Mouse (Mus musculus) intestine, embryonic 16.5 days (tissue): ENCODE measurements around the gene Aox3. TPM values are rescaled to one million over a fixed set of nuclear protein-coding genes. Genes with fewer than 3 reads are reported as not detected.

ENCODE experiments used
- ATAC-seq: fragments of 200-750 bp; cut with Nextera tagmentation; 2 replicates; pipeline ENCODE4 v1.8.0; 2017; ENCODE audit warnings: moderate TSS enrichment, moderate library complexity
- H3K27ac ChIP-seq: fragments of 300-500 bp; sonication (generic); 2 replicates; pipeline ENCODE4 v1.5.1; 2014; ENCODE audit warnings: mild to moderate bottlenecking, low read length
- H3K27me3 ChIP-seq: fragments of 300-500 bp; sonication (generic); replicated peaks from 2 replicates; pipeline ENCODE4 v1.6.1; 2014; ENCODE audit warnings: low read length, control low read depth, mixed read lengths; ENCODE audit not compliant: control insufficient read depth, insufficient read depth
- H3K36me3 ChIP-seq: fragments of 300-500 bp; sonication (generic); 2 replicates; pipeline ENCODE4 v1.6.1; 2014; ENCODE audit warnings: low read length, control low read depth; ENCODE audit not compliant: control insufficient read depth, insufficient read depth
- H3K4me1 ChIP-seq: fragments of 300-500 bp; sonication (generic); 2 replicates; pipeline ENCODE4 v1.6.1; 2014; ENCODE audit warnings: low read length, control low read depth, mixed read lengths; ENCODE audit not compliant: control insufficient read depth, insufficient read depth
- H3K4me2 ChIP-seq: fragments of 300-500 bp; sonication (generic); 2 replicates; pipeline ENCODE4 v1.6.1; 2014; ENCODE audit warnings: low read depth, low read length, control low read depth
- H3K4me3 ChIP-seq: fragments of 300-500 bp; sonication (generic); 2 replicates; pipeline ENCODE4 v1.5.1; 2014; ENCODE audit warnings: mild to moderate bottlenecking, low read length
- H3K9ac ChIP-seq: fragments of 300-500 bp; sonication (generic); 2 replicates; pipeline ENCODE4 v1.6.1; 2014; ENCODE audit warnings: low read depth, low read length
- H3K9me3 ChIP-seq: fragments of 300-500 bp; sonication (generic); 2 replicates; pipeline ENCODE4 v1.6.1; 2016; ENCODE audit warnings: low read length, control low read depth; ENCODE audit not compliant: control insufficient read depth
- WGBS: fragments of 180-500 bp; shearing (Covaris S2); extraction: QIAGEN DNeasy Blood & Tissue Kit; methylation state at CpG from one replicate; pipeline ENCODE4 v1.1.7; 2014; 5-methylcytosine and 5-hydroxymethylcytosine counted together
- polyA plus RNA-seq: library from polyadenylated mRNA; unstranded; fragments of >200 nt; fragmentation: Nextera tagmentation; extraction: Ambion mirVana; gene quantifications from 2 replicates; pipeline ENCODE4 v1.2.1, GENCODE M21; 2015

Aox3 gene
- polyA plus RNA-seq, 1 experiment from 2014 or later, result 0.68 TPM

DNA sequence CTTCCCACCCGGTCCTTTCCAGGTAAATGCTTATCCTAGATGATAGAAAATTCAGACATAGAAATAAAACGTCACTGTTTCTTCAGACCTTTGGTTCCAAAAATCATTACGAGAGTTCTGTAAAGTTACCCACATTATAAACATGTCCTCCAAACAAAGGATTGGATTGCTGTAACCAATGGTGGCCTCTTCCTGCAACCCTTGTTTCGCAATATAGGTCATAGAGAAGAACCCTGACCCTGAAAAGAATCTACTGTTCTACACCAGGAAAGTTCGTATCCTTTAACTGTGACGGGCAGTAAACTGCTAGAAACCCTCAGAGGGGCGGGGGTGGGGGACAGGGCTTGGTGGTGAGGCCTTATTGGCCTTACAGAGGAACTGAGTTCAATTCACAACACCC is 99.9 kb downstream of the Aox3 start:
- Histone ChIP-seq H3K9ac (no peak overlapping the region), H3K4me1 (no peaks in the 10 kb centered on the region), H3K4me2 (no peak overlapping the region), H3K27me3 (no peaks in the 10 kb centered on the region), H3K27ac (no peak overlapping the region), H3K4me3 (no peak overlapping the region), H3K9me3 (no peaks in the 10 kb centered on the region), H3K36me3 (no peaks in the 10 kb centered on the region)
- 80% methylated on average over 7 of the region's 7 CpGs for WGBS
- ATAC-seq, result no peak

DNA sequence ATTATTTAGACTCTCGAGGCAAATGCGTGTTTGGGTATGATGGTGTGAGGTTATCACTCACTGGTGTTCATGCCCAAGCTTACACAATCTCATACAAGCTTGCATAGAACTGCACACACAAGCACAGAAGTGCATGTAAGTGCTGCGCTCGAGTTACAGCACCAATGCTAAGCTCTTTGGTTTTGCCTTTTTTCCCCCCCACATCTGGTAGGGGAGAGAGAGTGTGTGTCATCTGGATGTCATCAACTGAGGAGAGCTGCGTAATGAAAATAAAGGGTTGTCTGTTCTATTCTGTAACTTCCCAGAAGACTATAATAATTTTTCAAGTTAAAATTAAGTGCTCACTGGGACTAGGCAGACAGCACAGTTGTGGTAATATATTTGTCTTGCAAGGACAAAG is 100.9 kb downstream of the Aox3 start:
- 75% methylated on average over 5 of the region's 5 CpGs for WGBS
- Histone ChIP-seq H3K9ac (no peak overlapping the region), H3K27ac (no peak overlapping the region), H3K4me3 (no peak overlapping the region), H3K27me3 (no peaks in the 10 kb centered on the region), H3K4me2 (no peak overlapping the region), H3K4me1 (no peaks in the 10 kb centered on the region), H3K36me3 (no peaks in the 10 kb centered on the region), H3K9me3 (no peaks in the 10 kb centered on the region)
- ATAC-seq, result no peak

DNA sequence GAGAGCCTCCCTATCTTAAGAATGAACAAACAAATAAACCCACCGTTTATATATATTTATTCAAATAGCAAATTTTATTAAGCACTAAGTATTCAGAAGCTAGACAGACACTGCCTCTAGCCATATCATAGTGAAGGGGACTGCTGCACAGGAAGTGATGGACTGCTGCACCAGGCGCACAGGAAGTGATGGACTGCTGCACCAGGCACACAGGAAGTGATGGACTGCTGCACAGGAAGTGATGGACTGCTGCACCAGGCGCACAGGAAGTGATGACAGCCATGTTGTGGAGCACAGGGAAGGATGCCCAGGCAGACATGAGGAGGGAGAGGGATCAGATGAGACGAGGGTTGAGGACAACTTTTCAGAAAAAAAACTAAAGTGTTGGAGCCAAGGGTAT is 102.4 kb downstream of the Aox3 start:
- no peak overlapping the region for H3K9ac ChIP-seq
- no peaks in the 10 kb centered on the region for H3K9me3 ChIP-seq
- no peak overlapping the region for H3K27ac ChIP-seq
- no peak overlapping the region for H3K4me3 ChIP-seq
- H3K4me1 ChIP-seq, result no peaks in the 10 kb centered on the region
- no peaks in the 10 kb centered on the region for H3K27me3 ChIP-seq
- WGBS, result 91% methylated on average over 4 of the region's 4 CpGs
- H3K36me3 ChIP-seq, result no peaks in the 10 kb centered on the region
- no peak for ATAC-seq
- H3K4me2 ChIP-seq, result no peak overlapping the region

DNA sequence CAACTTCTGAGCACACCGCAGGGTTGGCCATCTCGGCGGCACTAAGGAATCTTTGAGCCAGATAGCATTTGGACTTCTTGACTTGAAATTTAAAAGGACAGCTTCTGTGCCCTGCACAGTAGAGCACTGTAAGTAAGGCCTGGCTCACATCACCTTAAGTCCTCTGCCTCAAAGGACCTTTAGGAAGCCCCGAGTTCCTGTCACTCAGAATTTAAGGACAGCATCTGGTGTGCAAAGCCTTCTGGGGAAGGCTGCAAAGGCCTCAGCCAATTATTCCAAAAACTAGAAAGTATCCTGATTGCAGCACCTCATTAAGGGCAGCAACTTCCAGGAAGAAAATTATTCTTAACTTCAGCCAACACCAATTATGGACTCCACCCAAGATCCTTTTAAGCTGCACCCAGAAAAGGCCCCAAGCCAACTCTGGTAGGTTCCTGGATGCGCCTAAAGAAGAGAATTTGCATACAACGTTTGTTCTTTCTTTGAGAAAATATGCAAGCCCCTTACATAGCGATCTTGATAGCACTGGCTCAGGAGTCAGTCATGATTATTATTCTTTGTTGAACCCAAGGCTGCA is 103.1 kb downstream of the Aox3 start:
- H3K27ac ChIP-seq, result no peak overlapping the region
- WGBS, result 87% methylated on average over 7 of the region's 7 CpGs
- no peak for ATAC-seq

DNA sequence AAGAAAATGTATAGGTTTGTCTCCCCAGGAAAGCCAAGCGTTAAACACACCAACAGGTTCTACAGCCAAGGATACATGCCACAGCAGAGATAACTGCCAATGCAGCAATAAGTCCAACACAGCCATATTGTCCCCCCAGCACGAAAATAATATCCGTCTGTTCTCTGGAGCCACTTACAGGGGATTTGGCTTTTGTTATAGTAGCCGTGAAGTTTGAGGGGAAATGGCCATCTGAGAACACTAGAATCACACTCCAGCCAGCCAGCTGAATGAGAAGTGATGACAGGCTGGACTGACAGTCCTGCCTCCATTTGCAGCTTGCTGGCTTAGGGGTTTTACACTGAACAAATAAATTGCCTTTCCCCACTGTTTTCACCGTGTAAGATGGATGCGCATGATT is 108.1 kb downstream of the Aox3 start:
- H3K27ac ChIP-seq, result no peak overlapping the region
- no peaks in the 10 kb centered on the region for H3K9me3 ChIP-seq
- WGBS, result 81% methylated on average over 6 of the region's 6 CpGs
- H3K4me1 ChIP-seq, result no peaks in the 10 kb centered on the region
- H3K4me2 ChIP-seq, result no peak overlapping the region
- no peaks in the 10 kb centered on the region for H3K36me3 ChIP-seq
- H3K4me3 ChIP-seq, result no peak overlapping the region
- no peak overlapping the region for H3K9ac ChIP-seq
- no peaks in the 10 kb centered on the region for H3K27me3 ChIP-seq
- no peak for ATAC-seq

More for the DNA sequence above, 103.1 kb downstream of the Aox3 start:
- no peaks in the 10 kb centered on the region for H3K4me1 ChIP-seq
- H3K9ac ChIP-seq, result no peak overlapping the region
- no peak overlapping the region for H3K4me2 ChIP-seq
- no peaks in the 10 kb centered on the region for H3K36me3 ChIP-seq
- H3K9me3 ChIP-seq, result no peaks in the 10 kb centered on the region
- no peaks in the 10 kb centered on the region for H3K27me3 ChIP-seq
- H3K4me3 ChIP-seq, result no peak overlapping the region

DNA sequence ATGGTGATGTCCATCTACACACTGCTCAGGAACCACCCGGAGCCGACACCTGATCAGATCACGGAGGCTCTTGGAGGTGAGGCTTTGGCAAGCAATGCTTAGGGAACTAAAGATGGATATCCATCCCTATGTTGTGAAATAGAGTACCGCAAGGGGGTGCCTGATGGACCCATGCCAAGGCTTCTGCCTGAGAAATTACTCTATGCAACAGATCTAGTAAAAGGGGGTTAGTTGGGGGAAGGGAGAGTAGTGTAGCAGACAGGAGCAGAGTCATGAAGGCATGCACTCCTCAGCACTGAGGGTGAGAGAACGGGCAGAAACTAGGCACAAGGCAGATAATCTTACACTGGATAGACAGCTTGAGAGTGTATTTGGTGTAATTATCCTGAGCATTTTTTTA is 108.9 kb downstream of the Aox3 start:
- Histone ChIP-seq H3K4me3 (no peak overlapping the region), H3K27ac (no peak overlapping the region), H3K4me1 (no peaks in the 10 kb centered on the region), H3K9me3 (no peaks in the 10 kb centered on the region), H3K9ac (no peak overlapping the region), H3K27me3 (no peaks in the 10 kb centered on the region), H3K4me2 (no peak overlapping the region), H3K36me3 (no peaks in the 10 kb centered on the region)
- WGBS, result 85% methylated on average over 5 of the region's 5 CpGs
- no peak for ATAC-seq

DNA sequence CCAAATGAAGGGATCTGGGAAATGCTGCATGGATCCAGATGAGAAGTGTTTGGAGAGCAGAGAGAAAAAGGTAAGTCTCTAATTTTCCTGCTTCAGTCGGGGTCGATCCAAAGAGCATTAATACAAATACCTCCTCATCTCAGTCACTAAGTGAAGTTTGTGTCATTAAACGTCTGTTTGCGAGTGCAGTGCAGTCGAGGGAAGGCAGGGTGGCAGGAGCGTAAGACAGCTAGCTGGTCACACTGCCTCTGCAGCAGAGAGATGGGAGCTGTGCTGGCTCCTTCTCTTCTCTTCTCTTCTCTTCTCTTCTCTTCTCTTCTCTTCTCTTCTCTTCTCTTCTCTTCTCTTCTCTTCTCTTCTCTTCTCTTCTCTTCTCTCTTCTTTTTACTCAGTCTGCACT is 115.2 kb downstream of the Aox3 start:
- no peaks in the 10 kb centered on the region for H3K36me3 ChIP-seq
- no peaks in the 10 kb centered on the region for H3K4me1 ChIP-seq
- H3K9ac ChIP-seq, result no peak overlapping the region
- 64% methylated on average over 6 of the region's 6 CpGs for WGBS
- no peak for ATAC-seq
- no peak overlapping the region for H3K27ac ChIP-seq
- H3K4me2 ChIP-seq, result no peak overlapping the region
- no peak overlapping the region for H3K4me3 ChIP-seq
- H3K27me3 ChIP-seq, result no peaks in the 10 kb centered on the region
- no peaks in the 10 kb centered on the region for H3K9me3 ChIP-seq

DNA sequence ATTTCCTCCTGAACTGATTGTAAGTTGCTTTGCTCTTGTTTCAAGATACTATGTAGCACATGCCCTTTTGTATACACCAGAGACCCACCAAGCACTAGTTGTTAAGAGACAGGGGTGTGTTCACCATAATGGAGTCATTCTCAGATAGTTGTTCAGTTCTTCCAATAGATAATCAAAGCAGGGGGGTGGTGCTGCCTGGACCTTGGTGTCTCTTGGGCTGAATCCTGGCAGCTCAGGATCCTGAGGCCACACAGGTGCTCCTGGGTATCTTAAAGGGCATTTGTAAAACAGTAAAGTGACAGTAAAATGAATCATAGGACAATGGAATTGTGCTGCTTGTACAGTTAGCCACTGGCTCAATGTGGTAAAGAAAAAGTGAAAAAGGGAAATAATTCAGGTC is 116.0 kb downstream of the Aox3 start:
- H3K27ac ChIP-seq, result no peak overlapping the region
- no peak overlapping the region for H3K4me2 ChIP-seq
- no peak for ATAC-seq
- no peaks in the 10 kb centered on the region for H3K36me3 ChIP-seq
- H3K4me1 ChIP-seq, result no peaks in the 10 kb centered on the region
- H3K4me3 ChIP-seq, result no peak overlapping the region
- no peaks in the 10 kb centered on the region for H3K9me3 ChIP-seq
- H3K9ac ChIP-seq, result no peak overlapping the region
- H3K27me3 ChIP-seq, result no peaks in the 10 kb centered on the region

DNA sequence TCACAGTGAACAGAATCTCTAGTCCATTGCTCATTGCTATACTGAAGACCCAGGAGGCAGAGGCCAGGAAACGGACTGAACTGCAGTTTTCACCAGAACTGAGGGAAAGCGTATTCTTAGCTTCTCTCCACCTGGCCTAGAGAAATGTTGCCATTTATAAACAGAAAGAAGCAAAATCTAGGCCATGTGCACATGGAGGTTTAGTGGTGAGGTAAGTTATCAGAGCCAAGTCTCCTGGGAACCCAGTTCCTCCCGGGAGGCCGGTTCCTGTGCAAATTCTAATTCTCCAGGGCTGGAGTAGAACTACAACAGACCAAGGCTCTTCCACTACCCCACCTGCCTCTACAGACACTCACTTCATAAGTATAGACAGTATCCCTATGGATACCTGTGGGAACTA is 116.8 kb downstream of the Aox3 start:
- no peaks in the 10 kb centered on the region for H3K9me3 ChIP-seq
- H3K36me3 ChIP-seq, result no peaks in the 10 kb centered on the region
- no peaks in the 10 kb centered on the region for H3K4me1 ChIP-seq
- H3K27ac ChIP-seq, result no peak overlapping the region
- no peak overlapping the region for H3K9ac ChIP-seq
- no peaks in the 10 kb centered on the region for H3K27me3 ChIP-seq
- no peak overlapping the region for H3K4me2 ChIP-seq
- WGBS, result 83% methylated on average over 4 of the region's 4 CpGs
- ATAC-seq, result no peak
- H3K4me3 ChIP-seq, result no peak overlapping the region

DNA sequence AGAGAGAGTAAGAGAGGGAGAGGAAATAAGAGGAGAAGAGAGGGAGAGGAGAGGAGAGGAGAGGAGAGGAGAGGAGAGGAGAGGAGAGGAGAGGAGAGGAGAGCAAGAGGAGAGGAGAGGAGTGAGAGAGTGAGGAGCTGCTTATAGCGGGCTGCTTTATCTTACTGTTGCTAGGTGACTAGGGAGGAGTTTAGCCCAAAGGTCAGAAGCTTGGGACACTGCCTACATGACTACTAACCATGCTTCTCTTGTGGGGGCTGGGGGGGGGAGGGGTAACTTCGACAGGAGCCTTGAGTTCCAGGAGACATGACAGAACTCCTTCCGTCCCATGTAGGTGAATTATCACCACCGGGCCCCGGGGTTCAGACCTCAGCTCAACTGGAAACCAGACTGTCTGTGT is 117.6 kb downstream of the Aox3 start:
- H3K9me3 ChIP-seq, result no peaks in the 10 kb centered on the region
- H3K4me2 ChIP-seq, result no peak overlapping the region
- no peak overlapping the region for H3K27ac ChIP-seq
- H3K9ac ChIP-seq, result no peak overlapping the region
- ATAC-seq, result no peak
- H3K36me3 ChIP-seq, result no peaks in the 10 kb centered on the region
- no peak overlapping the region for H3K4me3 ChIP-seq
- no peaks in the 10 kb centered on the region for H3K4me1 ChIP-seq
- 44% methylated on average over 5 of the region's 5 CpGs for WGBS
- no peaks in the 10 kb centered on the region for H3K27me3 ChIP-seq
